11 mouse cellular contexts compared by ENCODE assay signal in genomic region chr14:122226666-122227453, GRCm38 (mm10). TPM values are rescaled to one million over a fixed set of nuclear protein-coding genes. Genes with fewer than 3 reads are reported as not detected.
DNase-seq lines count a peak whose midpoint lies in the region; ATAC-seq and TF ChIP-seq lines count a peak whose summit lies in the region.
"Had no signal": no experiment of that assay in that cellular context is flagged by ENCODE, and none has a peak within 500 bp of the region (broad histone marks: within the 10 kb centered on the region; RNA-seq: fewer than 3 reads in every experiment).

No protein-coding gene starts in this region.

- H3K4me2 ChIP-seq in forebrain, embryonic 15.5 days (replicated peaks) = 0 out of 2 replicates have a peak overlapping the region, but pooled peaks have one; percentile 10
- no peak overlapping the region for H3K4me2 ChIP-seq in liver, postnatal 0 days (ENCODE audit: low read depth, low read length)
- H3K4me2 ChIP-seq in liver, embryonic 11.5 days = no peak overlapping the region
- H3K4me2 ChIP-seq: heart, embryonic 11.5 days had no signal

- peaks cover 28% of the 10 kb centered on the region for H3K4me1 ChIP-seq in forebrain, embryonic 15.5 days
- H3K4me1 ChIP-seq in midbrain, embryonic 10.5 days = peaks cover 76% of the 10 kb centered on the region
- peaks cover 4% of the 10 kb centered on the region; the same call in 1 of the 2 replicates for H3K4me1 ChIP-seq in liver, postnatal 0 days (ENCODE audit: insufficient read depth)
- H3K4me1 ChIP-seq in liver, embryonic 11.5 days (replicated peaks; ENCODE audit: control insufficient read depth, insufficient read depth, low read length) = 0 out of 2 replicates have a peak, but pooled peaks cover 3% of the 10 kb centered on the region

- peak overlapping the region; percentile 61; the same call in 1 of the 2 replicates for H3K27ac ChIP-seq in layer of hippocampus, adult 2 months
- H3K27ac ChIP-seq in forebrain, embryonic 15.5 days (replicated peaks) = peak overlapping the region; percentile 57
- H3K27ac ChIP-seq in midbrain, embryonic 10.5 days (replicated peaks) = peak overlapping the region; percentile 72
- no peak overlapping the region for H3K27ac ChIP-seq in liver, postnatal 0 days (ENCODE audit: low read depth)
- no peak overlapping the region for H3K27ac ChIP-seq in liver, embryonic 11.5 days (ENCODE audit: low read depth, low read length)

- H3K27me3 ChIP-seq in forebrain, embryonic 15.5 days = peaks cover 61% of the 10 kb centered on the region
- peaks cover 75% of the 10 kb centered on the region for H3K27me3 ChIP-seq in midbrain, embryonic 10.5 days (ENCODE audit: low read depth, poor library complexity, severe bottlenecking)
- 0 out of 2 replicates have a peak, but pooled peaks cover 2% of the 10 kb centered on the region for H3K27me3 ChIP-seq in liver, postnatal 0 days (ENCODE audit: insufficient read depth, low read length)
- H3K27me3 ChIP-seq in liver, embryonic 11.5 days (replicated peaks; ENCODE audit: control insufficient read depth, insufficient read depth, low read length) = peaks cover 31% of the 10 kb centered on the region

- no peaks in the 10 kb centered on the region for H3K9me3 ChIP-seq in forebrain, embryonic 15.5 days
- no peaks in the 10 kb centered on the region for H3K9me3 ChIP-seq in midbrain, embryonic 10.5 days (replicated peaks)
- no peaks in the 10 kb centered on the region for H3K9me3 ChIP-seq in liver, postnatal 0 days (ENCODE audit: low read length)
- H3K9me3 ChIP-seq in liver, embryonic 11.5 days (ENCODE audit: control insufficient read depth, low read length) = no peaks in the 10 kb centered on the region

- no peak overlapping the region; the same call in 1 of the 2 replicates for H3K4me3 ChIP-seq in layer of hippocampus, adult 2 months
- H3K4me3 ChIP-seq in forebrain, embryonic 15.5 days = no peak overlapping the region
- peak overlapping the region; percentile 31; the same call in 1 of the 2 replicates for H3K4me3 ChIP-seq in midbrain, embryonic 10.5 days
- H3K4me3 ChIP-seq in liver, postnatal 0 days (ENCODE audit: low read depth, low read length) = no peak overlapping the region
- no peak overlapping the region for H3K4me3 ChIP-seq in liver, embryonic 11.5 days (ENCODE audit: low read depth, low read length)

- DNase-seq in layer of hippocampus, adult 2 months (ENCODE audit: low spot score in 2 of 2) = no peak
- DNase-seq in layer of hippocampus, adult 18-20 months (ENCODE audit: low spot score in 2 of 2) = no peak
- DNase-seq in midbrain, embryonic 10.5 days (ENCODE audit: low spot score) = peak; percentile 40
- DNase-seq in liver, postnatal 0 days = no peak
- DNase-seq in liver, embryonic 11.5 days (ENCODE audit: low spot score) = no peak
- no peak for DNase-seq in left cerebral cortex, adult 9 months (ENCODE audit: low spot score in 2 of 2)
- DNase-seq: right cerebral cortex, postnatal 14 days had no signal

- ATAC-seq in forebrain, embryonic 15.5 days (replicated peaks) = no peak
- no peak for ATAC-seq in megakaryocyte, adult 5-6 weeks (ENCODE audit: poor library complexity, severe bottlenecking)
- no peak for ATAC-seq in liver, postnatal 0 days
- no peak for ATAC-seq in liver, embryonic 11.5 days (replicated peaks; ENCODE audit: low FRiP score)
- ATAC-seq: intestine, embryonic 16.5 days had no signal

- no peaks in the 10 kb centered on the region for H3K36me3 ChIP-seq in forebrain, embryonic 15.5 days
- H3K36me3 ChIP-seq in midbrain, embryonic 10.5 days = no peaks in the 10 kb centered on the region
- H3K36me3 ChIP-seq in liver, postnatal 0 days (replicated peaks; ENCODE audit: insufficient read depth, low read length) = no peaks in the 10 kb centered on the region
- no peaks in the 10 kb centered on the region for H3K36me3 ChIP-seq in liver, embryonic 11.5 days (ENCODE audit: control insufficient read depth, insufficient read depth, low read length)

- no peak for TF ChIP-seq EP300 in liver, postnatal 0 days (IDR thresholded peaks at IDR 0.05; ENCODE audit: low read depth)

- H3K9ac ChIP-seq in forebrain, embryonic 15.5 days (replicated peaks) = no peak overlapping the region
- H3K9ac ChIP-seq in liver, postnatal 0 days (replicated peaks) = no peak overlapping the region
- no peak overlapping the region for H3K9ac ChIP-seq in liver, embryonic 11.5 days (ENCODE audit: low read depth, low read length)

- no peak for TF ChIP-seq CTCF in layer of hippocampus, adult 2 months (conservative IDR thresholded peaks at IDR 0.05)
- TF ChIP-seq CTCF in liver, postnatal 0 days (IDR thresholded peaks at IDR 0.05; ENCODE audit: low read depth) = no peak

- WGBS in forebrain, embryonic 15.5 days = 29% methylated on average over 22 of the region's 22 CpGs
- 31% methylated on average over 22 of the region's 22 CpGs for WGBS in midbrain, embryonic 10.5 days
- 69% methylated on average over 22 of the region's 22 CpGs for WGBS in liver, postnatal 0 days (ENCODE audit: insufficient replicate concordance)
- 73% methylated on average over 22 of the region's 22 CpGs for WGBS in liver, embryonic 11.5 days

RNA-seq across cellular contexts. Expression of gene Clybl, which starts 45.4 kb away (rescaled TPM):
- 10 to 100 TPM; 26.2 to 28.9 TPM for total RNA-seq in layer of hippocampus, adult 2 months (2021)
- 10 to 100 TPM; 29.5 to 30.4 TPM for total RNA-seq in layer of hippocampus, adult 18-20 months (2021)
- 10.5 and 12.4 TPM in 2 replicates for polyA plus RNA-seq in forebrain, embryonic 15.5 days (2015; fragmentation: Nextera tagmentation; extraction: Ambion mirVana)
- 27.5 and 29.1 TPM in 2 replicates for polyA plus RNA-seq in midbrain, embryonic 10.5 days (2016; fragmentation: Nextera tagmentation; extraction: Ambion mirVana)
- 11.1 and 13.1 TPM in 2 replicates for total RNA-seq in megakaryocyte, adult 5-6 weeks (2015)
- total RNA-seq in megakaryocyte, adult 5-6 weeks (2017) = 1.7 and 4.8 TPM in 2 replicates
- polyA plus RNA-seq in liver, postnatal 0 days (2015; fragmentation: Nextera tagmentation; extraction: Ambion mirVana) = 36.0 and 37.8 TPM in 2 replicates
- polyA plus RNA-seq in liver, embryonic 11.5 days (2014; fragmentation: Nextera tagmentation; extraction: Ambion mirVana) = 44.4 and 48.3 TPM in 2 replicates

Comparison
In these comparisons a context has a peak if more than half of its experiments do, and no peak if none do; other contexts are left out.
1. H3K27ac ChIP-seq: peak in layer of hippocampus, adult 2 months (single experiment), forebrain, embryonic 15.5 days (single experiment) and midbrain, embryonic 10.5 days (single experiment); none in liver, postnatal 0 days (single experiment) and liver, embryonic 11.5 days (single experiment).